Mouse (Mus musculus): ENCODE data around the gene Angpt4. TPM values are rescaled to one million over a fixed set of nuclear protein-coding genes. Genes with fewer than 3 reads are reported as not detected.
A peak's percentile ranks its signal among the peaks of the same experiment; 100 is the strongest.

Gene Angpt4
- total RNA-seq (2012; rRNA removed): 0.04 TPM in 1 of 2 replicates, not detected in the other
- not detected in 2 replicates for total RNA-seq (2014; rRNA removed)
- polyA plus RNA-seq (2012; ENCODE audit: insufficient read length, low read depth): not detected in 2 replicates

DNA sequence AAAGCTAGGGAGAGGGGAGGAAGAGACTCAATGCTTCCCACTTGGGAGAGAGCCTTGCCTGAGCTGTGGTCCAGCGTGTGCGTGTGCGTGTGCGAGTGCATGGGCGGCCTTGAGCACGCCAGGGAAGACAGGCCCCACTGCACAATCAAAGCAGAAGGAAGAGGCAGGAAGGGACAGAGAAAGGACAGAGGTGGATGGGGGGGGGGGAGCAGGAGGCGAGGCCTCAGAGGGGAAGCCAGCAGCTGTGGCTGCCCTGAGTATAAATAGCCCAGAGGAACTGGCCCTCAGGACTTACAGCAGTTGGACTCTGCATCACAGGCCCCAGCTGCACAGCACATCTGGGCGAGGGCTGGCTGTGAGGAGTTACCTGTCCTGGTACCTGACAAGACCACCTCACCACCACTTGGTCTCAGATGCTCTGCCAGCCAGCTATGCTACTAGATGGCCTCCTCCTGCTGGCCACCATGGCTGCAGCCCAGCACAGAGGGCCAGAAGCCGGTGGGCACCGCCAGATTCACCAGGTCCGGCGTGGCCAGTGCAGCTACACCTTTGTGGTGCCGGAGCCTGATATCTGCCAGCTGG, at the start of gene Angpt4:
Angpt4 (plus strand) TSS at position 292 of the 582 bp plus-strand sequence.
- Histone ChIP-seq H3K9ac (ENCODE audit: insufficient read depth, low read depth) (no peak within 1 kb of the TSS), H3K4me3 (replicated peaks in 1 of 3; ENCODE audit: low read depth in 2 of 3, low read length in 2 of 3, poor library complexity in 1 of 3) (no peak within 1 kb of the TSS), H3K9me3 (replicated peaks; ENCODE audit: low read length) (no peaks in the 10 kb centered on the region), H3K27ac (ENCODE audit: insufficient read depth, low read depth) (no peak within 1 kb of the TSS), H3K79me2 (replicated peaks; ENCODE audit: control insufficient read depth, extremely low read depth, insufficient read depth, poor library complexity, severe bottlenecking) (no peaks in the 10 kb centered on the region), H3K4me2 (ENCODE audit: insufficient read depth, low read depth, poor library complexity, severe bottlenecking) (no peak within 1 kb of the TSS), H3K4me1 (ENCODE audit: control insufficient read depth in 1 of 2, insufficient read depth in 2 of 2) (peaks cover 6 to 19% of the 10 kb centered on the region in 2 experiments), H3K27me3 (replicated peaks) (peaks cover 91% of the 10 kb centered on the region), H3K36me3 (replicated peaks in 1 of 2; ENCODE audit: control insufficient read depth in 1 of 2, insufficient read depth in 1 of 2, low read length in 1 of 2) (no peaks in the 10 kb centered on the region)
- dilution Hi-C loops (cut with MboI; ENCODE audit: extremely low pct_ligation_motif_present, extremely low pct_unique_long_range_greater_than_20kb, low sequenced_read_pairs): no loop called here
- no peak for DNase-seq (ENCODE audit: extremely low read depth)
- in situ Hi-C loops (cut with MboI; ENCODE audit: low pct_ligation_motif_present, low pct_unique_long_range_greater_than_20kb, low sequenced_read_pairs): no loop called here
- TF ChIP-seq MYC (IDR thresholded peaks at IDR 0.05; ENCODE audit: low read depth, low read length) (no peak), USF1 (IDR thresholded peaks at IDR 0.05; ENCODE audit: low read depth, low read length) (no peak), USF2 (conservative IDR thresholded peaks at IDR 0.05; ENCODE audit: low read depth, low read length) (no peak), MEF2A (IDR thresholded peaks at IDR 0.05; ENCODE audit: borderline replicate concordance, low read depth, low read length) (no peak)

DNA sequence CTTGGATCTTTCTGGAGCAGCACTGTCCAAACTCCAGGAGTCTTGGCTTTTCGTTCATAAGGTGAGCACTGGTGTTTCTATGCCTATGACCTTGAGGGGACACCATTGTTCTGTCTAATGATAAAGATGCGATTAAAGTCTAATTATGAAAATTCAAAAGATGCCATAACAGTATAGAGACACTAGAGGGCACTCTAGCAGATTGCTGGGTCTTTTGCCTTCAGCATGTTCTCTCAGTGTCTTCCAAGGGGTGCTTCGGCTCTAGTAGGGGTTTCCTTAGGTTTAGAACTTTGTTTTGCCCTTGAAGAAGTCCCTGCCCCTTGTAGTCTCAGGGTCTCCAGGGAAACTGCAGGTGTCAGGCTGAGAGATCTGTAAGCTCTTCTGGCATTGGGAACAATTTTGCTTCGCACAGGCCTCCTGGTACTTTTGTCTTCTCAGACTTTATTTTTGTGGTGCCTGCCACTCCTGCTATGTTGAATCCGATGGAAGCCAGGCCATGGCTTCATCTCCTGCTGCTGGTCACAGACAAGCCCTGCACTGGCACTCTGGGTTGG, 48.7 kb upstream of the Angpt4 start:
- Histone ChIP-seq H3K4me2 (ENCODE audit: insufficient read depth, low read depth, poor library complexity, severe bottlenecking) (no peak overlapping the region), H3K9me3 (replicated peaks; ENCODE audit: low read length) (no peaks in the 10 kb centered on the region), H3K79me2 (replicated peaks; ENCODE audit: control insufficient read depth, extremely low read depth, insufficient read depth, poor library complexity, severe bottlenecking) (no peaks in the 10 kb centered on the region), H3K4me1 (ENCODE audit: control insufficient read depth in 1 of 2, insufficient read depth in 2 of 2) (no peaks in the 10 kb centered on the region), H3K27me3 (replicated peaks) (peaks cover 93% of the 10 kb centered on the region), H3K27ac (ENCODE audit: insufficient read depth, low read depth) (no peak overlapping the region), H3K4me3 (replicated peaks in 1 of 3; ENCODE audit: low read depth in 2 of 3, low read length in 2 of 3, poor library complexity in 1 of 3) (no peak overlapping the region), H3K36me3 (replicated peaks in 1 of 2; ENCODE audit: control insufficient read depth in 1 of 2, insufficient read depth in 1 of 2, low read length in 1 of 2) (no peaks in the 10 kb centered on the region), H3K9ac (ENCODE audit: insufficient read depth, low read depth) (no peak overlapping the region)
- in situ Hi-C loops (cut with MboI; ENCODE audit: low pct_ligation_motif_present, low pct_unique_long_range_greater_than_20kb, low sequenced_read_pairs) (loop anchor here (5.0 to 25.0 kb wide), 2 partner anchors 115 to 275 kb away; no protein-coding TSS in a partner anchor), dilution Hi-C loops (cut with MboI; ENCODE audit: extremely low pct_ligation_motif_present, extremely low pct_unique_long_range_greater_than_20kb, low sequenced_read_pairs) (no loop called here)
- DNase-seq (ENCODE audit: extremely low read depth): peak; percentile 14
- peak; percentile 65 to 83 for TF ChIP-seq CTCF (conservative IDR thresholded peaks at IDR 0.05 in 1 of 2, IDR thresholded peaks at IDR 0.05 in 1 of 2; ENCODE audit: low read depth in 2 of 2, low read length in 2 of 2)
- TF ChIP-seq RAD21 (IDR thresholded peaks at IDR 0.05; ENCODE audit: low read depth, low read length): peak; percentile 5
- TF ChIP-seq ZNF384 (IDR thresholded peaks at IDR 0.05; ENCODE audit: low read depth, low read length): no peak
- peak; percentile 35 for TF ChIP-seq SMC3 (IDR thresholded peaks at IDR 0.05; ENCODE audit: low read depth, low read length)

DNA sequence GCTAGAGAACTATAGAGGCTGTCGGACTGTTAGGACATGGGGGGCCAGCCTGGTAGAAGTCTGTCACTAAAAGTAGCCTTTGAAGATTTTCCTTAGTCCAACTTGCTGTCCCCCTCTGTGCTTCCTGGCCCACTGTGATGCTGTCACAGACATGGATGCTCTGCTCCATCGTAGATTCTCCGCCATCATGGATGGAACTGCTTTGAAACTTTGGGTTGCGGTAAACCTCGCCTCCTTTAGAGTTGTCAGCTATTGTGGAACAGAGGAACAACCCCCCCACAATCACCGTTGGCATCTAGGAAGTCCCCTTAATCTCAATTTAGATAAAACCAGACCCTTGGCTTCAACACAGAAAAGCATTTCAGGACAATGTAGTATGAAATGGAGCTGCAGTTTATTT, 46.1 kb upstream of the Angpt4 start:
- no peaks in the 10 kb centered on the region for H3K36me3 ChIP-seq (replicated peaks in 1 of 2; ENCODE audit: control insufficient read depth in 1 of 2, insufficient read depth in 1 of 2, low read length in 1 of 2)
- peaks cover 88% of the 10 kb centered on the region for H3K27me3 ChIP-seq (replicated peaks)
- dilution Hi-C loops (cut with MboI; ENCODE audit: extremely low pct_ligation_motif_present, extremely low pct_unique_long_range_greater_than_20kb, low sequenced_read_pairs): no loop called here
- no peak overlapping the region for H3K27ac ChIP-seq (ENCODE audit: insufficient read depth, low read depth)
- DNase-seq (ENCODE audit: extremely low read depth): no peak
- TF ChIP-seq E2F4 (IDR thresholded peaks at IDR 0.05; ENCODE audit: insufficient replicate concordance, low read depth, low read length): no peak
- TF ChIP-seq ETS1 (conservative IDR thresholded peaks at IDR 0.05; ENCODE audit: low read depth, low read length): no peak
- TF ChIP-seq ZKSCAN1 (IDR thresholded peaks at IDR 0.05; ENCODE audit: borderline replicate concordance, low read depth, low read length): no peak
- no peak for TF ChIP-seq MAZ (IDR thresholded peaks at IDR 0.05; ENCODE audit: low read depth, low read length)
- no peak for TF ChIP-seq KAT2A (IDR thresholded peaks at IDR 0.05; ENCODE audit: insufficient replicate concordance, low read length)
- no peaks in the 10 kb centered on the region for H3K4me1 ChIP-seq (ENCODE audit: control insufficient read depth in 1 of 2, insufficient read depth in 2 of 2)
- H3K79me2 ChIP-seq (replicated peaks; ENCODE audit: control insufficient read depth, extremely low read depth, insufficient read depth, poor library complexity, severe bottlenecking): no peaks in the 10 kb centered on the region
- H3K4me2 ChIP-seq (ENCODE audit: insufficient read depth, low read depth, poor library complexity, severe bottlenecking): no peak overlapping the region
- H3K9ac ChIP-seq (ENCODE audit: insufficient read depth, low read depth): no peak overlapping the region
- H3K9me3 ChIP-seq (replicated peaks; ENCODE audit: low read length): no peaks in the 10 kb centered on the region
- no peak overlapping the region for H3K4me3 ChIP-seq (replicated peaks in 1 of 3; ENCODE audit: low read depth in 2 of 3, low read length in 2 of 3, poor library complexity in 1 of 3)
- in situ Hi-C loops (cut with MboI; ENCODE audit: low pct_ligation_motif_present, low pct_unique_long_range_greater_than_20kb, low sequenced_read_pairs): loop anchor here (5.0 to 25.0 kb wide), 2 partner anchors 118 to 278 kb away; no protein-coding TSS in a partner anchor
